Mouse (Mus musculus) adrenal gland (tissue): ENCODE results near the gene Cep295nl.

Experiments
- intact Hi-C: fragments of 180-260 bp; cut with DNase I; formaldehyde crosslinking; loops from one replicate; pipeline ENCODE4 v1.15.1; 2025

The Cep295nl gene

DNA sequence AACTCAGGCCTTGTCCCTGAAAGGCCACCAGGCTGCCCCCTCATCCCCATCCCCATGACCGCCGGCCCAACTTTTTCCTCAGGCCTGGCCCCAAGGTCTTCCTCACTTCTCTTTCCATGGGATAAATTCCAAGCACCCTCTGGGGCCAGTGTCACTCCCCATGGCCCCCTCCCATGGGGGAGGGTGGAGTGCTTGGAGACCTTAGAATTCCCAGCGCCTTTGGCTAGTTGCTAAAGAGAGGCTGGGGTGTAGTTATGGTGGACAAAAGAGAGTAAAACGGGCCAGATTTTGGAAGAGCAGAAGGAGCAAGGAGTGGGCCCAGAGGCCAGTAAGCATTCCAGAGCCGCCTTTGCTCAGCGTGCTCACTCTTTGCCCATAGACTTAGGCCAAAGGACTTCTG, 13.3 kb upstream of the Cep295nl start, which contains the start of gene Timp2:
Gene Timp2 (minus strand): TSS at position 101 of the 400 bp plus-strand sequence.
- intact Hi-C loops, result no loop called here

DNA sequence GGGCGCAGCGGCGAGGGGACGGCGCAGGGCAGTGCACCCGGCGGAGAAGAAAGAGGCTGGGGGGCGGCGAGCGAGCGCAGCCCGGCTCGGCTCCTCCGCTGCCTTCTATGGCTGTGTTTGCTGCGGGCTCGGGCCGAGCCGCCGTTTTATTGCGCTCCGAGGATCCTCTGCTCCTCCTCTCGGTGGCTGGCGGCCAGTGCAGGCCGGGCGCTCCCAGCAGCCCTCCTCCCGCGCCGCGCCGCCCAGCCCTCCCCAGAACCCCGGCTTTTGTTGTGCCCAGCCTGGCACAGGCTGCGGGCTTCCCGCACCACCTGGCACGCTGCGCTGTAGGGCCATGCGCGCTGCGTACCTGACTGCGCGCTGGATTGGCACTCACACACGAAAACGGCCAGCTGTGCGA, 12.9 kb upstream of the Cep295nl start:
- intact Hi-C loops, result no loop called here

DNA sequence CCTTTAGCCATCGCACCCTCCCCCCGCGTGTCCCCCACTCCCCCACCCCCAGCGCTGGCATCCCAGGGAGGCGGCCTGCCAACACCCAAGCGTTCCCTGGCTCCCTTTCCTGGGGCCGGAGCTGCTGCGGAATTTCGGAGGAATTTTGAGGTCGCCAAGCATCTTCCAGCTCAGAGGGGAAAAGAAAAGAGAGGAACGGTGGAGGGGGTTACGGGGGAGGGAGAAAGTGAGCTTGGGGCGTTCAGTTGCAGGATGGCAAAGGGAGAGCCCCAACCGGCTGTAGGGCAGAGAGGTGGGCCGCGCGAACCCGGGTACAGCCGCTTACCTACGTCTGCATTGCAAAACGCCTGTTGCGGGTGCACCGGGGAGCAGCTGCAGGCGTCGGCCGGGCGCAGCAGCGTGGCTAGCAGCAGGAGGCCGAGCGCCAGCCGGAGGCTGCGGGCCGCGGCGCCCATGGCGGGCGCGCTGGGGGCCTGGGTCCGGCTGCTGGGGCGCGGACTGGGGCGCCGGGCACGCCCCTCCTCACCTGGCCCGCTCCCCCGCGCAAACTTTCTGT, 12.4 kb upstream of the Cep295nl start:
- intact Hi-C loops, result no loop called here

DNA sequence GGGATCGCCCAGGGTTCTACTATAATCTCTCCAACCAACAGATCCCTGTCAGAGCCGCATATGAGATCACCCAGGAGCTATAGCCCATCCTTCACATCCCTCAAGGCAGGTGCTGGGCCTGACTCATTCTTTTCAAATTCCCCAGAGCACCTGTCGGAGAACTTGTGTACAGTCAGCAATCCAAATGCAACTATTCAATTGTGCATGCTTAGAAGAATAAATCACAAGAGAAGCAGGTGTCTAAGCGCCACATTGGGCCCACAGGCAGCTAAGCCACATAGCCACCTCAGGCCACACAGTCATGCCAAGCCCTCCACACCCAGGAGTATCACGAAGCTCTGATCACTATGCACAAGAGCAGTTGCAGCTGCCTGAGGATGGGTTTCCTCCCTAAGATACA, 7.2 kb upstream of the Cep295nl start:
- intact Hi-C loops, result no loop called here

DNA sequence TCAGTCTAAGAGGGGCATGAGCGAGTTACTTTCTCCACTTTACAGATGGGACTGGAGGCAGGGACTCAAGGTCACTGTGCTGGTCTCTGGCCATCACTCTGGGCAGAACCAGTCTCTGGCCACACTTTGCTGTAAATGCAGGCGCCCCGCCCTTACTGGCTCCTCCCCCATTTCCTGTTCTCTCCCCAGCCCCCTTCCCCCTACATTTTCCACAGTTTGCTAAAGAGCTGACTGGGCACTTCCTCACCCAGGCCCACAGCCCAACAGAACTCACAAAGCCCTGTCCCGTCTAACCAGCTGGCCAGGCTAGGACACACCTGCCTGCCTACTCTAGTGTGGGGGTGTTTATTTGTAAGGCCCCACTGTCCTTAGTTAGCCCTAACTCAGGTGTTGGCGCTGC, 6.6 kb upstream of the Cep295nl start:
- intact Hi-C loops, result no loop called here

DNA sequence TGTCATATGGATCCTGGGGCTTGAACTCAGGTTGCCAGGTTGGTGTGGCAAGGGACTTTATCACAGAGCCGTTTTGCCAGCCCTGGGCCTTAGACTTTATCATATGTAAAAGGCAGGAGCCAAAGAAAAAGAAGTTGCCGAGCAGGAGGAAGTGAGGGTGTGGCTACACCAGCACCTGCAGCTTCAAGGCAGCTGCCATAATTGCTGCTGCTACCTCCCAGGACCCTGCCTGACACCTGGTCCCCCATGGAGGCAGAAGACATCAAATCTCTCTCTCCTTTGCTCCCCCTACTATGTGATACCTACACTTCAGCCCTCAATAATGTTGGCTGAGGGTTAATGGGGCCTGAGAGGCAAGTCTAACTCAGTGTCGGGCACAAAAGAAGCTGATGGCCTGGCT, 6.1 kb upstream of the Cep295nl start:
- intact Hi-C loops, result no loop called here

DNA sequence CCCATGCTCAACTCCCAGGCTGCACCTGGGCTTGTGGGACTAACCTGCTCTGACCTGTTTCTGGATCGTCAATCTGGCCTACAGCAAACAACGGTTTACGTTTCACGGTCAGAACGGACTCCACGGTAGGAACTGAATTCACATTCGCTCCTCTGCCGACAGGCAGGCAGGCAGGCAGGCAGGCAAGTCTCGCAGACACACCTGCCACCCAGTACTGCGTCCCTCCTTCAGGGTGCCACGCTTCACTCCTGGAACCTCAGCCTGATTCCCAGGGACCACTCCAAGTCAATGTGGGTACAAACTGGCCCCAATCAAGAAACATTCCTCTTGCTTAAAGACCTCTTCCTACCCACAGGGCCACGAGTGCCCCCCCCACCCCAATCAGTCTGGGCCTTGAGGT, 5.6 kb upstream of the Cep295nl start:
- intact Hi-C loops, result no loop called here

DNA sequence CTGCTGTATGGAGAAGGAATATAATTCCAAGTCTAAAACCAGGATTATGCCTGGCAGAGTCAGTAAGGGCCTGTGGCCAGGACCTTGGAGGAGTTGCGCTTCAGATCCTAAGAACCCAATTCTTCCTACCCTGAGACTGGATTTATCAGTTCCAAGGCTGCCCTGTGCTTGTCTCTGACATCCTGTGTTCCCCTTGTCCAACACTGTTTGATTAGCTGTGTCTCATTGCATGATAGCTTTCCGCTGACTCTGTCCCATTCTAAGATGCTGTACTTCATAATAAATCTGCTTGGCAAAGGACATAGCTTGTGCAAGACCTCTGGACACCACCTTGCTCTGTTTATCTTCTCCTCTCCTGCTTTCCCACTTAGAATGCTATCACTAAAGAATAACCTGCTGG, 5.1 kb upstream of the Cep295nl start:
- intact Hi-C loops, result no loop called here

DNA sequence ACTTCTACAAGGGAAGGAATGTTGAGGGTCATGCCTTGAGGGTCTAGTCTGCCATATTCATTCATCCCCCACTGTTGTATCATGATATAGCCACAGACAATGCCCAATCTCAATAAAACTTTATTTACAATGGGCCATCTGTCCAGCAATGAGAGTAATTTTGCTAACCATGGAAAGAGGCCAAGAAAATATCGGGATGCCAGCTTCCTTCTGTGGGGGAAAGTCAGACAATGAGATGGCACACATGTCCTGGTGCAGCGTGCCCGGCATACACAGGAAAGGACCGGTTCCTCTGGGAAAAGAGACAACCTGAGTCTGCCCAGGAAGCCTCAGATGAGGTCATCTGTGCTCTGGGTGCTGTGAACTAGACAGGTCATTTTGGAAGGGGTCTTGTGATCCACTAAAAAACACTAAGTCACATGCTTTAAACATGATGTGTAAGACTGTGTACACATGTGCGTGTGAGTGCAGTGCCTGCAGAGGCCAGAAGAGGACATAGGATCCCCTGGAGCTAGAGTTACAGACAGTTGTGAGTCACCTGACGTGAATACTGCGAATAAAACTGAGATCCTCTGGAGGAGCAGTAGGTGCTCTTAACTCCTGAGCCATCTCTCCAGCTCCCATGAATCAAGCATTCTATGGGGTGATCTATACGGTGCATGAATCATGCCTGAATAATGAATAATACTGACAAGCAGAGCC, 4.2 kb upstream of the Cep295nl start:
- intact Hi-C loops, result no loop called here

DNA sequence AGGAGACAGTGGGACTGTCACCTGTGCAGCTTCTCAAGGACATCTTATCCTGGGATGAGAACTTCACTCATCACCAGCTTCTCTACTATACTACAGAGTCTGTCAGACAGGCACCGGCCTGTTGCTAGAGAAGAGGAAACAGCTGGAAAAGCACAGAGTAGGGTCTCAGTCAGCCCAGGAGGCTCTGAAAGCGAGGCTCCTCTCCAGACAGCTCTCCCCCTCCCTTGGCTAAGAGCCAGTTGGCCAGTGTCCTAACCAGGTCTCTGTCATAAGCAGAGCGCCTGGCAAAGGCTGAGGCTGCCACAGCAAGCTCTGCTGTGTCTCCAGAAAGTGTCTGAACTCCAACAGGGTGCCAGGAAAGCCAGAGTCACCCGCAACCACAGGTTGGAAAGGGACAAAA, 3.4 kb upstream of the Cep295nl start:
- intact Hi-C loops, result no loop called here

DNA sequence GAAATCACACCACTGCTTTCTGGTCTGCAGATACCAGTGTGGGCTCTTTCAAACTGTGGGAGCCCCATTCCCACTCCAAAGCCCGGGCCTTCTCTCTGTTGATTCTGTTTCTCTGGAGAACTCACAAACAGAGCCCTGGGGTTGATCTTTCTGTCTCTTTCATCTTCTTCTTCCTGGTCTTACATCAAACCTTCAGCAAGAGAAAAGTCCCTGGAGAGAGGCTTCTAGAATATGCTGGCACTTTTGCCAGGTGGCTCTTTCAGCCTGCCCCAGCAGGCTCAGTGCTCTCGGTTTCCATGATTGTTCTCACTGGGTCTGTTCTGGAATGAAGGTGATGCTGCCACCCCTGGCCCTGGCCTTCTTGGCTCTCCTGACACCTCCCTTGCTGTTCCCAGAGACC, 1.3 kb upstream of the Cep295nl start:
- intact Hi-C loops, result no loop called here

DNA sequence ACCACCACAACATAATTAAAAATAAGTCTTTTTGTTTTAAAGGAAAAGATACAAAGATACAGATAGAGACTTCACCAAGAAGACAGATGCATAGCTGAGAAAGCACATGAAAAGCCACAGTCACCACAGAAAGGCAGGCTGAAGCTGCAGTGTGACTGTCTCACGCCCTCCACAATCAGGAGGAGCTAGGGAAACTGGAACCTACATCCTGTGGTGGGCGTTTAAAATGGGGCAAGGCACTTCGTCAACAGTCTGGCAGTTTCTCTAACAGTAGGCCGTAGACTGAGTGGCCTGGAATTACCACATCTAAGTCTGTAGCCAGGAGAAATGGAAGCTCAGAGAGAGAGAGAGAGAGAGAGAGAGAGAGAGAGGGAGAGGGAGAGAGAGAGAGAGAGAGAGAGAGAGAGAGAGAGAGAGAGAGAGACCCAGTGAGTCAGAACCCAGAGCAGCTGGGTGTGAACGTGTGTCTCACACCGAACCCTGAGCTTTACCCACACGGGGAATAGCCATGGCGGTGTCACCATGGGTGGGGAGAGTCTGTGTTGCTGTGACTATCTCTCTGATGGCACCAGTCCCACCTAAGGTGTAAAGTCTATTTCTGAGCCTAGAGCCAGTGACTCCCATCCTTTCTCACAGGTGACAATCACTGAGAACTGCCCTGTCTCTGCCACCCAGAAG, 4.7 kb downstream of the Cep295nl start:
- intact Hi-C loops, result no loop called here

DNA sequence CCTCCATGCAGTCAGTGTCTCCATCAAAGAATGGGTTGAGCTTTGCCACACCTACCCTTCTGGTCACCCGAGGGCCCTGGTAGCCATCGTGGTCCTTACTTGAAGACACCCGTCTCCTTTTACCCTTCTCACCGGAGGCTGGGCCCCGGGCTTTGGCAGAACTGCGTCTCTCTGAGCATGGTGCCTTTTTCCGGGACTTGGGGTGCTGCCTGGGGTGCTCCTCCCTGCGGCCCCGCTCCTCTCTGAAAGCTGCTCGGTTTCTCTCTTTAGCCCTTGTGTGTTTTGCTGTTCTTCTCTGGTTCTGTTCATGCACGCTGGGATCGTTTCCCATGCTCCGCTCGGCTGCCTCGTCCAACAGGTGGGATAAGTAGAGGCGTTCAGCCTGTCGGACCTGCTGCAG, 8.9 kb downstream of the Cep295nl start:
- intact Hi-C loops, result no loop called here

DNA sequence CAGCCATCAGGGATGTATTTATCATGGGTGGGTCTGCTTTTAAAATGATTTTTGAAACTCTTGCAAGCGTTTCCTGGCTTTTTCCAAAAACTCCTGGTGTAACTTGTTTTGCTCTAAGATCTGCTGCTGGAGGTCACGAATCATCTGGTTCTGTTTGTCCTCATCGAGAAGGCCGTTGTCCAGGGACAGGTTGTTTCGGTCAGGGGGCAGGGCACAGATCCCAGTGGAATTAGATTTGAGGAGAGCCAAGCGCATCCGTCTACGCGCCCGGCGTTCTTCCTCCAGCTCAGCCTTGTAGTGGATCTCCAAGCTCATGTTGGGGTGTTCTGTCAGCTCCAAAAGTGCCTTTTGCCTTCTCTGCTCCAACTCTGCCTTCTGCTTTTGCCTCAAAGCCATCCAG, 9.9 kb downstream of the Cep295nl start:
- intact Hi-C loops, result no loop called here

DNA sequence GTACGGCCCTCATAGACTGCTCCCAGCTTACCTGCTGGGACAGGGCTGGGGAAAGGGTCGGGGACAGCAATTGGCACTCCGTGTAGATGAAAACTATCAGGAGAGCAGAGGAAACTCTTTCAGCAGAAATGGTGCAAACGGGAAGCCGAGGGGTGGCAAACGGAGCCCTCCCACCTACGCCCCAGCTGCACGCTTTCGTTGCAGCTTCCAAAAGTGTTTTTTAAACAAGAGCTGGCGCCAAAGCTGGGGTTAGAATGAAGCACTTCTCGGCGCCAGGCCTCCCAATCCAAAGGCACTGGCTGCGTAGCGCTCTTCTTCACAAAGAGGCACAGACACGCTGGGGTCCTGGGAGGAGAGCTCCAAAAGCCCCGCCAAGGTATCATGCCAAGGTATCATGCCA, 11.5 kb downstream of the Cep295nl start:
- intact Hi-C loops, result no loop called here

DNA sequence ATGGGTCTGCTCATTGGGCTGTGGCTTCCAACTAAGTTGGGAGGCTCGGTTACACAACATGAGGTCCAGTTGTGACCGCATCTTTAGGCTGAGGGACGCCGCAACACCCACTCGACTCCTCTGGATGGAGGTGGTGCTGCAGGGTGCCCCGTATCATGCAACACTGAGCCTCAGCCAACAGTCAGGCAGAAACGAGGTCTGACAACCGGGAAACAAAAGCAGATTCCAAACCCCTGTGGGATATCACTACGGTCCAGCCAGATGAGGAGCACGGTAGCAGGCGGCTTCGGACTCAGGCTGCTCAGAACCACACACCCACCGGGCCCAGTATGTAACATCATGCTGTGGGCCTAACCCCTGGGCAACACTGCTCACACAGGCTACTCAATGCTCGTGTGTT, 11.9 kb downstream of the Cep295nl start:
- intact Hi-C loops, result no loop called here

DNA sequence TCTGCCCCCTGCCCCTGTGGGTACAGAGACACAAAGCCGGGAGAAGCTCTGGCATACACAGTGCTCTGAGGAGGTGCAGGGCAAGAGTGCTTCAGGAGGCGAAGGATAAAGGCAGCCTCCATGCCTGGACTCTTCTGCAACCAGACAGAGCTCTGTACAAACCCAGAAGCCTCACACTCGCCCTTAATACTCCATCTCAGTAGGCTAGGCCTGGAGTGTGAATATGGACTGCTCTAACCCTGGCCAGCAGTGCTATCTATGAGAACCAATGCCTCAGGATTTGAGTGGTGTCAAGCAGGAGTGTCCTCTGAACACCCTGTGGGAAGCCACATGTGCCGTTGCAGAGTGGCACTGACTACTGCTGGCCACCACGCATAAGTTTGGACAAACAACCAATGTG, 13.4 kb downstream of the Cep295nl start:
- intact Hi-C loops, result no loop called here

DNA sequence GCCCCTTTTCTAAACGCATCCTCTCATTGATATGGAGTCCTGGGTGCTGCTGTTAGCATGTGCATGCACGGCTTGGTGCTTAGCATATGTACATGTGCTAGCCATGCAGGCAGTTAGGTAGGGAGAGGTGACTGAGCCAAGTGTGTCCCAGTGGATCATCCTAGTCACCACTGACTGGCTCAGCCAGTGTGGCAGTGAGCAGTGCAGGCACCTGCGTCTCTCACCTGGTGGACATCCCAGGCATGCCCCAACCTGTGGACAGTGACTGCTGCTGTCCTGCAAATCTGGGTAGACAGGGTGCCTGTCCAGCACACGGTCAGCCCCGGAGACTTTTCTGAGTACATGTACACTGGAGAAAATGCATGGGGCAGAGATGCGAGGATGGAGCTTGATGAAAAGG, 13.8 kb downstream of the Cep295nl start:
- intact Hi-C loops, result no loop called here

DNA sequence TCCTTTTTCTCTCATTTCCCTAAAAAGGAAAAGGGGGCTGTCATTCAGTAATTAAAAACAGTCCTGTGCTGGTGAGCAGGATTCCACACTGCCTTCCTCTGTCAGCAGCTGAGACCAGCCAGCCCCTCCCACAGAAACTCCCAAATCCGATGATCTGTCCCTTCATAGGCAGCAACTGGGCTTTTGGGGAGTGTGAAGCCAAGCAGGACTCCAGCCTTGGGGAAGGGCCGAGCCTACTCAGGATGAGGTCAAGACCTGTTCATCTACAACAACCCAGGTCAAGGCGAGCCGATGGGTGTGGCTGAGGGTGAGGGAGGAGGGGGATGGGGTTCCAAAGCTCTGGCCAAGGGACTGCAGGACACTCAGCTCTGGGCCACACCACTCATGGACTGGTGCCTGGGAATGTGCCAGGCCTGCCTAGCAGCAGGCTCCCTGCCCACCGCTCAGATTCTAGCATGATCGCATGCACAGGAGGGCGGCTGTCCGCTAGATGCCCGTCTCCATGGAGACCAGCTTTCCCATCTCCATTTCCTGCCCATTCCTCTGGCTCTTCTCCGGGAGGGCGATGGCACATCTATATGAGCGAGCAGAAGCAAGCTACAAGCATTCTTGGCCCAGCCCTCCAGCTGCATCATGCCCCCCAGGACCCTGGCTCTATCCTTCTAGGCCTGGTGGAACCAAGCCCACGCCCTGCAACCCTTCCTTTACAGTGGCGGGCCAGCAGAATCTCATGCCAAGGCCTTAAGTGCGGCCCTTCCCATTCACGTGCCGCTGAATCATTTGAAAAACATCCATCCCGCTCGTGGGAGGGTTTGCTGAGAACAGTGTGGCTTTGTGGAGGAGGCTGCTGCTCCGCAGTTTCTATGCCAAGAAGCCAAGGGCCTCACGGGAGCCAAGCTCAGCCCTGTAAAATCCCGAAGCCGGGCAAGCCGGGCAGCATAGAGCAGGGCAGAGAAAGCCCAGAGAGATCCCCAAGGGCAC, 15.0 kb downstream of the Cep295nl start:
- intact Hi-C loops, result no loop called here

DNA sequence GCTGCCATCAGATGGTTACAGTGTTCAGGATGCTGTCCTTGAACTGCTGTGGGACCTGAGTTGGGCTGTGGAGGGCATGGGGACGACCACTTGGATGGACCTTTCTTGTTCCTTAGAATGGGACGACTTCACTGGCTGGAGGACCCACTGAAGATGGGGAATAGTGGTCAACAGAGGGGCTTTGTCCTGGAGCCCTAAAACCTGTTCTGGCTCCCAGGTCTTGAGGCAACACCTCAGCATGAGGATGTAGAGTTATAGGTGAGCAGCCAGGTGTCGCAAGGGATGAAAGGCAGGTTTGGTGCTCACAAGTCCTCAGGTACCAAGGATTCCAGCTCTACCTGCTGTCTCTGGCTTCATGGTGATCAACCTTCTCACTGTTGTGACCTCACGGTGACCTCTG, 15.8 kb downstream of the Cep295nl start:
- intact Hi-C loops, result no loop called here

DNA sequence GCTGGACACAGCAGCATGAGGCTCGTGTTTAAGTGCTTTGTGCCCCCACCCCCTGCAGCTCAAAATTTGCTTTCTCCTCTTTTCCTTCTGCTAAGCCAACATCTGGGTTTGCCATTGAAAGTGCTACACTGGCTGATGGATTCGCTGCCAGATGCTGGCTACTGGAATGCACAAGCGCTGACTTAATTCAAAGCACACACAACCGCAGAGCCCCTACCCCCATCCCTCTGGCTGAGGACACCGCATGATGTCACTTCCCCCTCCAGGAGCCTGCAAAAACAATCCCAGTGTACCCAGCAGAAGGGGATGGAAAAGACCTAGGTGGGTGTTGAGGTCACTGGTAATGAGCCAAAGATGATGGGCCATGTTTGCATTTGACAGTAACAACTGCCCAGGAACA, 17.8 kb downstream of the Cep295nl start:
- intact Hi-C loops, result loop anchor here (5.0 kb wide), 1 partner anchor 38 kb away; no protein-coding TSS in a partner anchor

DNA sequence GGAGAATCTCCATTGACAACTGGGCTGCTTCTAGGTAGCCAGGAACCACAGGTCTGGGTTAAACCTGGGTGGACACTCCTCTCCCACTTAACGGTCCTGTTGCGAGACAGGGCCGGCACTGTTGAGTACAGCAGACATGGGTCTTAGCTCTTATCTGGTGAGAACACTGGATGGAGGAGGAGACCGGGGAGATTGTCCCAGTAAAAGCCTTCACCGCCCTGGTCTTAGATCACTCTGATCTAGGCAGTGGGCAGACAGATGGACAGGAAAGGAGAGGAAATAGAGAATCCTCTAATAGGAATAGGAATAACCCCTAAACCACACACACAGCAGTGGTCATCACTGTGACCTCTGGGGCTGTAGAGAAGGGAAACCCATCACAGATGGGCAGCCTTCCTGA, 18.3 kb downstream of the Cep295nl start:
- intact Hi-C loops, result loop anchor here (5.0 kb wide), 1 partner anchor 38 kb away; no protein-coding TSS in a partner anchor
